Mouse (Mus musculus): ENCODE results near the gene Garnl3. TPM values are rescaled to one million over a fixed set of nuclear protein-coding genes. Genes with fewer than 3 reads are reported as not detected.

Gene Garnl3
- polyA plus RNA-seq, 1 experiment from 2014 or later = 10.3 TPM

GRCm38 (mm10) chr2:32939418-32939817, 192.0 kb downstream of the Garnl3 start:
- Histone ChIP-seq H3K36me3 (peaks cover 15% of the 10 kb centered on the region), H3K27me3 (no peaks in the 10 kb centered on the region), H3K4me1 (no peaks in the 10 kb centered on the region), H3K9me3 (no peaks in the 10 kb centered on the region), H3K27ac (no peak overlapping the region), H3K4me2 (no peak overlapping the region), H3K9ac (no peak overlapping the region), H3K4me3 (no peak overlapping the region)
- ATAC-seq (ENCODE audit: borderline replicate concordance, extremely low read depth, low FRiP score, low TSS enrichment) = no peak
- WGBS = 68% methylated on average over 5 of the region's 5 CpGs

- no peak overlapping the region for H3K4me2 ChIP-seq
- peaks cover 14% of the 10 kb centered on the region for H3K36me3 ChIP-seq
- 89% methylated on average over 5 of the region's 5 CpGs for WGBS
- no peak overlapping the region for H3K9ac ChIP-seq
- H3K4me3 ChIP-seq = no peak overlapping the region
- H3K27ac ChIP-seq = no peak overlapping the region
- no peaks in the 10 kb centered on the region for H3K27me3 ChIP-seq
- H3K9me3 ChIP-seq = no peaks in the 10 kb centered on the region
- ATAC-seq (ENCODE audit: borderline replicate concordance, extremely low read depth, low FRiP score, low TSS enrichment) = no peak
- H3K4me1 ChIP-seq = no peaks in the 10 kb centered on the region
Observed at GRCm38 (mm10) chr2:32938741-32939140, 192.7 kb downstream of the Garnl3 start.

Other genes with a start within 250 kb of the Garnl3 start
- gene Rpl12, start 170.1 kb downstream of the Garnl3 start, polyA plus RNA-seq (2015; fragmentation: Nextera tagmentation; extraction: Ambion mirVana) = 164 and 167 TPM in 2 replicates
- gene Lrsam1, start 170.0 kb downstream of the Garnl3 start, polyA plus RNA-seq (2015; fragmentation: Nextera tagmentation; extraction: Ambion mirVana) = 7.5 and 9.7 TPM in 2 replicates
- 20.8 and 22.5 TPM in 2 replicates for gene Slc2a8, start 149.6 kb downstream of the Garnl3 start, polyA plus RNA-seq (2015; fragmentation: Nextera tagmentation; extraction: Ambion mirVana)
- 32.2 and 34.1 TPM in 2 replicates for gene Angptl2, start 84.4 kb upstream of the Garnl3 start, polyA plus RNA-seq (2015; fragmentation: Nextera tagmentation; extraction: Ambion mirVana)
- 4.0 and 4.5 TPM in 2 replicates for gene Ralgps1, start 239.8 kb upstream of the Garnl3 start, polyA plus RNA-seq (2015; fragmentation: Nextera tagmentation; extraction: Ambion mirVana)

All from lung, embryonic 15.5 days (tissue).